Mouse (Mus musculus): ENCODE results near the gene Smg7.

The Smg7 gene

DNA sequence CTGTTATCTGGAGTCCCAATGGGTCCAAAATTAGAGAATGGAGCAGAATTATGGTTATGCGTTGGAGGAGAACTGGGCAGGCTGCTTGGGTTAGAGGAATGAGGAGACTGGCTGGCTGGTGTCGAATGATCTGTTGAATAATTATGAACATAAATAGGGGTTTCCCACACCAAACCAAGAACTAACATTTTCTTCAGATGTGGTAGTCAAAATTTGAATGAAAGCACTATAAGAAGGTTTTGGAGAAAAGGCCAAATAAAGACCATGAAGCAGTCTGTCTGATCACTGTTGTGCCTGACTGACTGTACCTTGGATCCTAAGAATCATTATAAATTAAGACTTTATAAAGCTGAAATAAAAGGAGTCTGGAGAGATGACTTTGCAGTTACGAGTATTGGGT, 62.1 kb downstream of the Smg7 start:
- DNase-seq (ENCODE audit: low read depth, low spot score), result no peak

GRCm38 (mm10) chr1:152838841-152839240, 63.6 kb downstream of the Smg7 start:
- DNase-seq (ENCODE audit: low read depth, low spot score), result no peak

DNA sequence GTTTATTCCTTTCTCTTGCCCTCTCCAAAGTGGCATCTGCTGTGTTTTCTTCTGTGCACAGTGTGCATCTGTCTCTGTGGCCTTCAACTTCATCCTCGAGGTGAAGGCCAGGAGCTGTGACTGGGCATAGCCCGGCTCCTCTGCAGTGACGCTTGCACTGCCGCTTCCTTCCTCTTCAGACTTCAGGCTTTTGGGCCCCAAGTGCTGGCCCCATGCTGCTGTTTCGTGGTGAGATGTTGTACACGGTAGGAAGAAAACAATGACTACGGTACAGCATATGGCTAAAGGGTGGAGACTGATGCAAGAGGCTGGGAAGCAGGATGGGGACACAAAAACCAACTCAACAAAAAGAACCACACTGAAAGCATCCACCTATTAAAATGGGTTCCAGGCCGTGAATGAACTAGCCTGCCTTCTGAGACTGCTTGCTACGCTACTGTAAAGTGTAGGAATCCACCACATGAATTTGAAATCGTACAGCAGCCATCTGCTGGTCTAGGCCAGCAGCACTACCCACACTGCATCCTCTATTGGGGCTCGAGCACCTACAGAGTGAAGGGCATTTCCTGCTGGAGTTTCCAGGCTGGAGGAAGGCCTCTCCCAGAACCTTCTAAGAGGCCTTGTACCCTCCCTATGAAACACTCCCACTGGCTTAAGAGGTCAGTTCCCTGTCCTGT, 64.3 kb downstream of the Smg7 start:
- DNase-seq (ENCODE audit: low read depth, low spot score), result no peak

DNA sequence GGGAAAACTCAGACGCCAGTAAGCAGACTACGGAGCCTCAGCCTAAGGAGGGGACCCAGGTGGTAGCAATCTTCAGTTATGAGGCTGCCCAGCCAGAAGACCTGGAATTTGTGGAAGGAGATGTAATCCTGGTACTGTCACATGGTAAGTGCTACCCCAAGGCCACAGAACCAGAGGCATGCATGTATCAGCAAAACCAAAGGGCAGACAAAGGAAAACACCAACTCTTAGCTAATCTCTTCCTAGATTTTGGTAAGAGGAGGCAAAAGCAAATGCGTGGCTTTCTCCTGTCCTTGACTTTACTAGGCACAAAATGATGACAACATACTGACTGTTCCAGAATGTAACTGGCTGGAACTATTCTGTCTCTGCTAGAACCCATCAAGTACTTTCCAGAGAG, 67.4 kb downstream of the Smg7 start:
- no peak for DNase-seq (ENCODE audit: low read depth, low spot score)

GRCm38 (mm10) chr1:152832316-152832715, 70.1 kb downstream of the Smg7 start:
- DNase-seq (ENCODE audit: low read depth, low spot score), result no peak

- no peak for DNase-seq (ENCODE audit: low read depth, low spot score)
Measured at GRCm38 (mm10) chr1:152831619-152832018, 70.8 kb downstream of the Smg7 start.

DNA sequence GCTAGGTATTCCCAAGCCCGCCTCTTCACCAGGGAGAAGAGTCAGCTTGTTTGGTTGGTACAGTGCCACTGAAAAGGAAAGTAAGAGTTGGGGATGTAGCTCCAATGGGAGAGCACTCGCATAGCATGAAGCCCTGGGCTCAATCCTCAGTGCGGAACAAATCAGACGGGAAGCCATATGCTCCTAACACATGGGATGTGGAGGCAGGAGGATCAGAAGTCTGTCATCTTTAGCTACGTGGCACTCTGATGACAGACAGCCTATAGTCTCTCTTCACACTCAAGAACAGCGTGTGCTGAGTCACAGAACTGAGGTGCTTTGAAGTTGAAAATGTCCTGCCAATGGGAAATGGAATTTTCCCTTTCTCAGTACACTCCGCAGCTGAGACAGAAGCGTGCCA, 71.4 kb downstream of the Smg7 start:
- DNase-seq (ENCODE audit: low read depth, low spot score), result no peak

DNA sequence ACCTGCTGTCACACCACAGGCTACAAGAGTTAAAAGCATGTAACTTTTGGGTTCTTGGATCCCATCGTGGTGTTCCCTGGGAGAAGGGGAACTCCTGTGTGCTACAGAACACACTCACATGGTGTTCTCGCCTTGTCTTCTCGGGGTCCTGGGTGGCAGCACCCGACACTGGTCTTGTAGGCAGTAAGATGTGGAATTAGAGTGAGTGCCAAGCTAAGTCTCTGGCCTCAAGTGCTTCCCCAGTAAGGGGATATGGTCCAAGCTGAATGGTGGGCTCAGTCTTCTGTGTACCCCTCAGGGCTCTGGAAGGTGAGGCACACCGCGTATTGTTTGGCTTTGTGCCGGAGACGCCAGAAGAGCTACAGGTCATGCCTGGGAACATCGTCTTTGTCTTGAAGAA, 72.4 kb downstream of the Smg7 start:
- DNase-seq (ENCODE audit: low read depth, low spot score), result no peak

- DNase-seq (ENCODE audit: low read depth, low spot score), result no peak
Measured at GRCm38 (mm10) chr1:152828637-152829355, 73.7 kb downstream of the Smg7 start.

- DNase-seq (ENCODE audit: low read depth, low spot score), result no peak
Measured at GRCm38 (mm10) chr1:152828168-152828567, 74.3 kb downstream of the Smg7 start.

- DNase-seq (ENCODE audit: low read depth, low spot score), result no peak
Measured at GRCm38 (mm10) chr1:152826446-152826845, 76.0 kb downstream of the Smg7 start.

DNA sequence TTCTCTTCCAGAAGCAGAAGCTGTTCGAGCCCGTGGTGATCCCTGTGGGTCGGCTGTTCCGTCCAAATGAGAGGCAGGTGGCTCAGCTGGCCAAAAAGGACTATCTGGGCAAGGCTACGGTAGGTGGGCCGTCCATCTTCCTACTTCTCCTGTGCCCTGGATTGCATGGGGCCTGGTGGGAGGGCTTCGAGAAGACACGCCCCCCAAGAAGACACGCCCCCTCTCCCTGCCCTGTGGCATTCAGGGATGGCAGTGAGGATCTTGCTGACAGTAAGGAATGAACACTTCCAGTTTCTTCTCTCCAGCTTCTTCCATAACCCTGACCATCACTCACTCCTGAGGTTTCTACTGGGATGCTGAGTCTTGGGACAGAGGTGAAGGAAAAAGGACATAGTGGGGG, 78.2 kb downstream of the Smg7 start:
- DNase-seq (ENCODE audit: low read depth, low spot score), result no peak

- DNase-seq (ENCODE audit: low read depth, low spot score), result no peak
Measured at GRCm38 (mm10) chr1:152821746-152822145, 80.7 kb downstream of the Smg7 start.

DNA sequence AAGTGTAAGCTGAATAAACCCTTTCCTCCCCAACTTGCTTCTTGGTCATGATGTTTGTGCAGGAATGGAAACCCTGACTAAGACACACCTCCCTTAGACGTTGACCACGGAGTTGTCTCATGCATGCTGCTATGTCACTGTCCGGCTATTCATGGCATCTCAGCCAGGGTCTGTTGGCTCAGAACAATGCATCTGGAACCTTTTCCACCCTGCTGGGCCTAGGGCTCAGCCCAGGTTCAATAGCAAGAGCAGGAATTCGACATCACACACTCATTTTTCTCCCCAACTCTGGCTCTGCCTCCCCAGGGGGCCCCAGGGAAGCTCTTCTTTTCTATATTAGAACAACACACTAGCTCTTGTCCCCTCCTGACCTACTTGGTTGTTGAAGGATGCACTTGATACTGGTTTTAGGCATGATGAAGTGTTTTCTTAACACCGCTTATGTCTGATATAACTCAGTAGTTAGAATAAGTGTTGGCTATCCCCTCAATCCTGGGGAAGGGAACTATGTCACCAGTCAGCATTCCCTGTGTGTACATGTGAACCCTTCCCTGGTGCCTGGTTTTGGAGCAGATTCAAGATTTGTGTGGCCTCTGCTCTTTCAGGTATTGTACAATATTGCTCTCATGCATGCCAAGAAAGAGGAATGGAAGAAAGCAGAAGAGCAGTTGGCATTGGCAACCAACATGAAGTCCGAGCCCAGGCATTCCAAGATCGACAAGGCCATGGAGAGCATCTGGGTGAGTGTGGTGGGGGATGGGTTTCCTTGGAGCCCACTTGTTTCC, 81.3 kb downstream of the Smg7 start:
- no peak for DNase-seq (ENCODE audit: low read depth, low spot score)

DNA sequence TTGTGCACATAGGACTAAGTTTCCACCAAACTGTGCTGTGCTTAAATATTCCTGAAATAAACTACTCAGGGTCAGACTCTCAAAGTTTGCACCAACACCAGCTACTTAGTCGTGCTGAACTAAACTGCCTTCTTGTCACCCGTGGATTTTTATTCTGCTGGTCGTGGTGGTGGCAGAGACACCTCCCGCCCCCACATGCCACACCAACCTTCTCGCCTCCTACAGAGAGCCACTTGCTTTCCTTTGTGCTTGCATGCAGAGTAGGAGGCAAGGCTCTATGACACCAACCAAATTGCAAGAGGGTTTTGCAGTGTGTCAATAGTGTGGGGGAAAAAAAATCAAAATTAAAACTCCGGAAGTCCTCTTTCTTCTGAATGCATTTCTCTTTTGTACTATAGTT, 82.9 kb downstream of the Smg7 start:
- no peak for DNase-seq (ENCODE audit: low read depth, low spot score)

GRCm38 (mm10) chr1:152817794-152818193, 84.7 kb downstream of the Smg7 start:
- DNase-seq (ENCODE audit: low read depth, low spot score), result peak; percentile 40

GRCm38 (mm10) chr1:152817027-152817769, 85.2 kb downstream of the Smg7 start:
- DNase-seq (ENCODE audit: low read depth, low spot score), result peak; percentile 44

DNA sequence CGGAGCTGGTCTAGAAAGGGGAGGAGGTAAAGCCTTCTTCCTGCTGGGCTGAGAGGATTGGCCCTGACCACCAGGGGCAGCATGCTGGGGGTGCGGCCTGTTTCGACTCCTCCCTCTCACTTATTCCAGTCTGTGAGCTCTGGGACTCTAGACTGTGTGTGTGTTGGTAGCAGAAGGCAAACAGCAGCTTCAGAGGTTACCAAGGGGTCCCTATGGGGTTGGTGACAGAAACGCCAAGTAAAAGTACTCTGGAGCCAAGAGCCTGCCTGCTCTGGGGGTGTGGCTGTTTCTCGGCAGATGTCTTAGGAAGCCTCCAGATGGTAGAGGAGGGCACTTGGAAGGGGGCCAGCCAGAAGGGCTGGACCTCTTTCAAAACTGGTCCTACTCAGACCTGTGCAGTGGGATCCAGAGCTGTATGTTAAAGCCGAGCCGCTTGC, 87.2 kb downstream of the Smg7 start:
- DNase-seq (ENCODE audit: low read depth, low spot score), result peak; percentile 73

DNA sequence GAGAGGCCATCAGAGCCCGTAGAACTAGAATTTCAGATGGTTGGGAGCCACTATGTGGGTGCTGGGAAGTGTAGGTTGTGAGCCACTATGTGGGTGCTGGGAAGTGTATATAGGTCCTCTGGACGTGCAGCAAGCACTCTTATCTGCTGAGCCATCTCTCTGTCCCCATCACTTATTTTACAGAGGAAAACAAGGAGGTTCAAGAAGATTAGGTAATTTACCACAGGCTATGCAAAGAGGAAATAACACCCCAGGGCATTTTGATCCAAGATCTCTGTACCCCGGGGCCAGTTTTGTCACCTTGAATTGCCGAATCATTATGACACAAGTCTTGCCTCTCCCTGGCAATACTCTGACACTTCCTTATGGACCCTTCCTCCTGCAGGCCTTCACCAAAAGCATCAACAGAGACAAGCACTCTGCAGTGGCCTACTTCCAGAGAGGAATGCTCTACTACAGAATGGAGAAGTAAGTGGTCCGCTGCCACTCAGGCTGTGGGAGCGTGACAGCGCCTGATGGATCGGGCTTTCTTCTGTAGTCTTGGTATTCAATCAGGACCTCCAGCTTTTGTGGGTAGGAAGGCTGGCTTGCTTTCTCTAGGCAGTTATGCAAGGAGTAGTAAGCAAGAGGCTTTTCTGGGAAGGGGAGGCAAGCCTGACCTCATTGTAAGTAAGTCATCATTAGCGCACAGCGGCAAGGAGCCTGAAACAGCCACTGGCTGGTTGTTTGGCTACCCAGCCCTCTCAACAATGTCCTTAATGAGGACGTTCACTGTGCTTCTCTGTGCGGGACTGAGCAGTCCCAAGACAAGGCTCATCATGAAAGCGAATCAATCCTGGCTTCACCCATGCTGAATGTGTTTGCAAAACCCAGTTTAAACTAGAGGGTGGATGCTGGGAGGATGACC, 91.7 kb downstream of the Smg7 start:
- no peak for DNase-seq (ENCODE audit: low read depth, low spot score)

DNA sequence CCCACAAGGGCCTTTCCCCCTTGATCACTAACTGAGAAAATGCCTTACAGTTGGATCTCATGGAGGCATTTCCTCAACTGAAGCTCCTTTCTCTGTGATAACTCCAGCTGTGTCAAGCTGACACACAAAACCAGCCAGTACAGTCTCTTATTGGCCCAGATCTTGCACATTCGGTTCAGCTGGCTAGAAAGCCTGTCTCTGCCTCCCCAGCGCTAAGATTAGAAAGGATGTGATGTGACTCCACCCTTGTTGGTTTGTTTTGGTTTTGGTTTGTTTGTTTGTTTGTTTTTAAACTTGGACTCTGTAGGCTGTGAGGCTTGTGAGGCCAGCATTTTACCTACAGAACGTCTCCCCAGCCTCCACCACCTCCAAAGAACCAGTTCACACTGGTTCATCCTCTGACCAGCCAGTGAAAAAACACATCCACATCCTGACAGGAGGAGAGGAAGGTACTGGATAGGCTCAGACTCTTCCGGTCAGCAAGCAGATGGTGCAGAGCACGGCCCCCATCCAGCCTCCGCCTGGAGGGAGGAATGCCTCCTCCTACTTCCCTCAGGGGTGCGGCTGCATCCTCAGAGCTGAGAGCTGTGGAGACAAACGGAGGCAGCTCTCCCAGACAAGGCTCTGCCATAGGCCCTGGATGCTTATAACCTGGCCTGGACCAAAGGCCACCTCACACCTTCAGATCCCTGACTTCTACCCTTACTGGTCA, 92.7 kb downstream of the Smg7 start:
- no peak for DNase-seq (ENCODE audit: low read depth, low spot score)
